Mouse (Mus musculus) limb, embryonic 10.5 days (tissue): ENCODE data around the gene Eif4g2. TPM values are rescaled to one million over a fixed set of nuclear protein-coding genes. Genes with fewer than 3 reads are reported as not detected.
A peak's percentile ranks its signal among the peaks of the same experiment; 100 is the strongest.

Source experiments
- DNase-seq: peaks from one replicate; pipeline ENCODE4 v3.0.0-alpha.2; 2017; ENCODE audit warnings: low spot score
- H3K27ac ChIP-seq: fragments of 300-500 bp; sonication (generic); 2 replicates; pipeline ENCODE4 v1.5.1; 2016; ENCODE audit warnings: mild to moderate bottlenecking
- H3K27me3 ChIP-seq: fragments of 300-500 bp; sonication (generic); 2 replicates; pipeline ENCODE4 v1.6.1; 2016; ENCODE audit warnings: low read depth, mild to moderate bottlenecking; ENCODE audit not compliant: poor library complexity, severe bottlenecking
- H3K36me3 ChIP-seq: fragments of 300-500 bp; sonication (generic); 2 replicates; pipeline ENCODE4 v1.6.1; 2016; ENCODE audit warnings: mild to moderate bottlenecking, moderate library complexity
- H3K4me1 ChIP-seq: fragments of 300-500 bp; sonication (generic); 2 replicates; pipeline ENCODE4 v1.6.1; 2016
- H3K4me3 ChIP-seq: fragments of 300-500 bp; sonication (generic); 2 replicates; pipeline ENCODE4 v1.5.1; 2016; ENCODE audit warnings: mild to moderate bottlenecking, moderate library complexity
- H3K9me3 ChIP-seq: fragments of 300-500 bp; sonication (generic); replicated peaks from 2 replicates; pipeline ENCODE4 v1.6.1; 2016; ENCODE audit warnings: mild to moderate bottlenecking
- WGBS: fragments of 180-500 bp; shearing (Covaris S2); methylation state at CpG from one replicate; pipeline ENCODE4 v1.1.7; 2016; 5-methylcytosine and 5-hydroxymethylcytosine counted together
- polyA plus RNA-seq: library from polyadenylated mRNA; unstranded; fragments of >200 nt; fragmentation: Nextera tagmentation; extraction: Ambion mirVana; gene quantifications from 2 replicates; pipeline ENCODE4 v1.2.1, GENCODE M21; 2016

Gene Eif4g2
- polyA plus RNA-seq, result 1,318 and 1,349 TPM in 2 replicates

DNA sequence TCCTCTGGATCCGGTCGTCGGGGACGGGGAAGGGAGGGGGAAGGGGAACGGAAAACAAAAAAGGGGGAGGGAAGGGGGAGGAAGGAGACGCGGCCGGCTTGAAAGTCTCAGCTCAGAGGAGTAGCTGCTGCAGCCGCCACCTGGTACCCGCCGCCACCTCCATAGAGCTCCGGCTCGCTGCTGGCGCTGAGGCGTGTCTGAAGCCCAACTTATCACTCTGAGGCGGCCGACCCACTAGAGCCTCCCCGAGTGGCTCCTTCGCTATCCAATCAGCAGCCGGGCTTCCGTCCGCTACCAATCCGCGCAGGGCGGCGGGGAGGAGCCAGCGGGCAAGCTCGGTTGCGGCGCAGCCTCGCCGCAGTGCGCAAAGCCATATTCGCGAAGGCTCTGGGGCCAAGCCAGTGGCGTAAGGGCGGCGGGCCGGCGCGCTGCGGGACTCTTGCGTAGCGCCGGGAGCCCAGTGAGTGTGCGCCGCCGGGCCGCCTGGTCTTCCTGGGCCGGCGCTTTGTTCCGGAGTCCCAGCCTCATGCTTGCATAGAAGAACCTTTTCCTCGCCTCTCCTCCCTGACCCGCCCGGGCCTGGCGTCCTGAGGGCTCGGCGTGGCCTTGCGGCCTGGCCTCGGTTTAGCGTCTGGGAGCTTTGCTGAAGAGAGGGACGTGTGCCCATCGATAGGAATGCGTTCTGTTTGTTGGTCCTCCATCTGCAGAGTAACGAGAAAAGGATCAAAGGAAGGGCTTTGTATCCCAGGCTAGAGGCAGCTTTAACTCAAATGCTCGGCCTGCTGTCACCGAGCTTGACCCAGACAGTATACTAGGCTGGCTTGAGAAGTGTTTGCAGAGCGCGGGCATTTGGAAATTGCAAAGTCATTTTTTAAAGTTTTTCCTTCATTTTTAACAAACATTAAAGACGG, at the start of gene Eif4g2:
TSS of gene Eif4g2 (minus strand) at position 209 of the 911 bp plus-strand sequence.
- Histone ChIP-seq H3K27ac (peak within 1 kb of the TSS; percentile 100), H3K4me1 (peaks cover 16% of the 10 kb centered on the region), H3K9me3 (no peaks in the 10 kb centered on the region), H3K36me3 (peaks cover 41% of the 10 kb centered on the region), H3K4me3 (peak within 1 kb of the TSS; percentile 100), H3K27me3 (no peaks in the 10 kb centered on the region)
- under 1% methylated on average over 70 of the region's 70 CpGs for WGBS
- DNase-seq, result peak; percentile 98

DNA sequence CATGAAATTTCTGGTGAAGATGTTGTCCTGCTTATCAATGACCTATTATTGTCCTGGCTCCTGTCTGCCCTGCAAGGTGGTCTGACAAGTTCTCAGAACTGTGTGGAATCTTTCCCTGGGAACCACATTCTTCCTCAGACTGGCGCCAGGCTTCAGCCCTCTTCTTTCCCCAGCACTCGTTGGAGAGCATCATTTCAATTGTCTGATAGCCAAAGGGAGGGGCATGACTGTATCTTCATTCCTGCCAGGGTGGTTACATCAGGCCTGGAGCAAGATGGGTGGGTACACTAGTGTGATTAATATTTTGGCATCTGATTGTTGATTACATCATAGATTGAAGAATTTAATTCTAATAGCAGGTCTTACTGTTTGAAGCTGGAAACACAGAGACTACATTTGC, 49.8 kb upstream of the Eif4g2 start:
- no peaks in the 10 kb centered on the region for H3K27me3 ChIP-seq
- 65% methylated on average over 2 of the region's 2 CpGs for WGBS
- H3K27ac ChIP-seq, result no peak overlapping the region
- H3K4me1 ChIP-seq, result no peaks in the 10 kb centered on the region
- no peaks in the 10 kb centered on the region for H3K9me3 ChIP-seq
- no peak for DNase-seq
- H3K36me3 ChIP-seq, result no peaks in the 10 kb centered on the region
- H3K4me3 ChIP-seq, result no peak overlapping the region

DNA sequence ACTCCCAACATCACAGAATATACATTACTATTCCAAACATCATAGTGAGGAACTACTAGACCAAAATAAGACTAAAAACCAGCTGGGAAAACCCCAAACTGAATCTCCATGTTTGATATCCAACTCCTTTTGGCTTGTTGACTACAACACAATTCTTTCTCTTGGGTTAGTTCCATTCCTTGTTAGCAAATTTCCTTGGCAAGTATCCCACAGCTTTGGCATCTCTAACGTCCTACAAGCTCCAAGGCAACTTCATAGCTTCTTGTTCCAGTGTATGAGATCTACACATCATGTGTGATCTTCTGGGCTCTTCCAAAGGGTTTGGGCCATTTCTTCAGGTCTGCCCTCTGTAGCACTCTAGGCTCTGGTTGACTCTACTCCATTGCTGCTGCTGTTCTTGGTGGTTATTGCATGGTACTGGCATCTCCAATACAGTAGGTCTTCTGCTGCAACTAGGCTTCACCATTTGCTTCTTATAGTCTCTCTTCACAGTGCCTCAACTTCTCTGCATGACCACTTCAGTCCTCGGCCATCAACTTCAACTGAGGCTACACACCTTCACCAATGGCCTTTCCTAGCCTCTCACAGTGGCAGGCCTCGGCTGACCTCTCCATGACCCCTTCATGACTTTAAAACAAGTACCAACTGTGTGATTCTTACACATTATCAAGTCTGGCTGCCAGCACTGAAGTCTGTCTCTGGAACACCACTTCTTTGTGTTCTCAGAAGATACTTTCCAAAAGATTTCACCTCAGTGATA, 44.0 kb upstream of the Eif4g2 start:
- Histone ChIP-seq H3K4me3 (no peak overlapping the region), H3K27me3 (no peaks in the 10 kb centered on the region), H3K9me3 (no peaks in the 10 kb centered on the region), H3K27ac (no peak overlapping the region), H3K4me1 (peaks cover 9% of the 10 kb centered on the region), H3K36me3 (no peaks in the 10 kb centered on the region)
- DNase-seq, result no peak
- WGBS, result 86% methylated on average over 3 of the region's 3 CpGs

DNA sequence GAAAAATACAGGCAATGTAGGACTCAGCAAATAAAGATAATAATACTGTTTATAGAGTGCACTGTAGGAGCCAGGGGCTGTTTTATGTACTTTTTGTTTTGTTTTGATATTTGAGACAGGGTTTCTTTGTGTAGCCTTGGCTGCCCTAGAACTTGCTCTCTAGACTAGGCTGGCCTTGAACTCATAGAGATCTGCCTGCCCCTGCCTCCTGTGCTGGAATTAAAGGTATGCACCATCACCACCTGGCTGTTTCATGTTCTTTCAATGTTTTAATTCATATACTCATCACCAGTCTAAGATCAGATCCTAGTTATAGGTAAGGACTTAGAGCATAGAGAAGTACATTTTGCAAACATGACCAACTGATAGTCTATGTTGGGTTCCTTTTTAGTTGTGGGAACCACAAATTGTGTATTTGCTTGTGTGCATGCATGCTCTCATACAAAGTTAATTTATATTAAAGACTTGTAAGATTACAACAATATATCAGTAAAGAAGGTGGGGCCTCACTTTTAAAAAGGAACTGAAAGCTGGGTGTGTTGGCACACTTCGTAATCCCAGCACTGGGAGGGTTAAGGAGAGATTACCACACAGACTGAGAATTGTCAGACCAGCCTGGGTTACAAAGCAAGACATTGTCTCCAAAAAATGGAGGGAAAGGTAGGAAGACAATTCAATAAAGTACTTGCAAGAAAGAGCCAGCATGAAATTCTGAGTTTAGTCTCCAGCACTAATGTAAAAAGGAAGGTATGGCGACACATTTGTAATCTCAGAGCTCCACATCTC, 41.1 kb upstream of the Eif4g2 start:
- no peak overlapping the region for H3K27ac ChIP-seq

DNA sequence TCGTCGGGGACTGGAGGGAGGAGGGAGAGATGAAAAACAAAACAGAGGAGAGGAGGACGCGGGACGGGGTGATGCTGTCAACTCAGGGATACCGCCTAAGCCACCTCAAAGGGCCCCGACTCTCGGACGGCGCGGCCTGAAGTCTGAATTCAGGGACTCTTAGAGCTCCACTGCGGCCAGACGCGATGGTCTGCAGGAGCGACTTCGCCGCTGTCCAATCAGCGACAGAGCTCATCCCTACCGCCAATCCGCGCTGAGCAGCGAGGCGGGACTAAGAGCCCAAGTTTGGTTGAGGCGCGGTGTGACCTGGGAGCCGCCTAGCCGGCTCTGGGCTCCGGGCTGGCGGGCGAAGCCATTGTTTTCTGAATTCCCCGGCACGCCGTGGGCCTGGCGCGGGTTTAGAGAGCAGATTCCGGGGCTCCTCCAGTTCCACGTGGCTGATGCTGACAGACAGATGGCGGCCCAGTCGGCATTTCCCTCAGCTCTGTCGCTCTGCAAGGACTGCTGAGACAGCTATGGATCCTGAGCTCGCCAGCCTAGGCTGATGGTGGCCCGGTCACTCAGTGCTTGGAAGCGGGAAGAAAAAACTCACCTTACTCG, 39.8 kb upstream of the Eif4g2 start:
- H3K9me3 ChIP-seq, result no peaks in the 10 kb centered on the region
- peak overlapping the region; percentile 97 for H3K27ac ChIP-seq
- H3K4me1 ChIP-seq, result peaks cover 15% of the 10 kb centered on the region
- DNase-seq, result peak; percentile 94
- WGBS, result under 1% methylated on average over 44 of the region's 44 CpGs
- H3K36me3 ChIP-seq, result 0 out of 2 replicates have a peak, but pooled peaks cover 5% of the 10 kb centered on the region
- H3K4me3 ChIP-seq, result peak overlapping the region; percentile 69
- H3K27me3 ChIP-seq, result no peaks in the 10 kb centered on the region

More for the DNA sequence above, 41.1 kb upstream of the Eif4g2 start:
- Histone ChIP-seq H3K27me3 (no peaks in the 10 kb centered on the region), H3K4me3 (no peak overlapping the region), H3K4me1 (peaks cover 15% of the 10 kb centered on the region), H3K36me3 (0 out of 2 replicates have a peak, but pooled peaks cover under 1% of the 10 kb centered on the region), H3K9me3 (no peaks in the 10 kb centered on the region)
- no peak for DNase-seq
- whole genome bisulfite sequencing, result 94% methylated on average over 2 of the region's 2 CpGs

DNA sequence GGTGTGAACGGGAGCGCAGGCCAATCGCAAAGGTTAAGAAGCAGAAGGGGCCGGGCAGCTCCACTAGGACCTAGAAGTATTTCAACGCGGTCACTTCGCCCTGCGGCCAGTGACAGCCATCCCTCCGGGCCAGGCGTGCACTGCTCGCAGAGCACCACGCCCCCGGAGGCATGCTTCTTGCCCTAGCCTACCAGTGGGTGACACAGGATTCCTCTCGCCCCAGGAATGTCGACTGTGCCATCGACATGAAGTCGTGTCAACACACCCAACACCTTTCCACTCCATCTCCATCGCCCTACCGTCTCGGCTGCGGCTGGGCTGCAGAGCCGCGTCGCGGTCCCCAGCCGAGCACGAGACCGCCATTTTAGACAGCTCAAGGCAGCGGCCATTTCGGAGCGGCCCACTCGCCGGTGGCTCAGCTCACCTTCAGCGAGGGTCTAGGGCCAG, 39.3 kb upstream of the Eif4g2 start:
- Histone ChIP-seq H3K4me3 (peak overlapping the region; percentile 69), H3K9me3 (no peaks in the 10 kb centered on the region), H3K27ac (peak overlapping the region; percentile 97), H3K27me3 (no peaks in the 10 kb centered on the region), H3K4me1 (peaks cover 15% of the 10 kb centered on the region), H3K36me3 (0 out of 2 replicates have a peak, but pooled peaks cover 5% of the 10 kb centered on the region)
- under 1% methylated on average over 34 of the region's 34 CpGs for WGBS
- DNase-seq, result peak; percentile 91

DNA sequence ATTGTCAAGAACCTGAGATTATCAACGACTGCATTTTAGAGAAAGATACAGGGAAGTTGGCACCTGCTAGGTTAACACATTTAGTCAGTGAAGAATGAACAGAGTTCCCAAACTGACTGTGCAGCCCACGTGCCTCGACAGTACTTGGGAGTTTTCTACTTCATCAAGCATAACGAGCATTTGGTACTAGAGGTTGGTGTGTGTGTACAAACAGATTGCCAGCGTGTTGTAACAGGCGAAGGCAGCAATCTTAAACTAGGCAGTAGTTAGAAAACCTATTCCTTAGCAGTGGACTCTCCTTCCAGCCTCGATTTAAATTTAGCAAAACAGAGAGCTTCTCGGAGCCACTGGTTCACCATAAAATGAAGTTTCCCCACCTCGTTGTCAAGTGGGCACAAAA, 38.7 kb upstream of the Eif4g2 start:
- H3K36me3 ChIP-seq, result 0 out of 2 replicates have a peak, but pooled peaks cover 5% of the 10 kb centered on the region
- H3K27me3 ChIP-seq, result no peaks in the 10 kb centered on the region
- peak; percentile 44 for DNase-seq
- peak overlapping the region; percentile 69 for H3K4me3 ChIP-seq
- H3K9me3 ChIP-seq, result no peaks in the 10 kb centered on the region
- 61% methylated on average over 9 of the region's 9 CpGs for WGBS
- peaks cover 15% of the 10 kb centered on the region for H3K4me1 ChIP-seq
- H3K27ac ChIP-seq, result peak overlapping the region; percentile 97

DNA sequence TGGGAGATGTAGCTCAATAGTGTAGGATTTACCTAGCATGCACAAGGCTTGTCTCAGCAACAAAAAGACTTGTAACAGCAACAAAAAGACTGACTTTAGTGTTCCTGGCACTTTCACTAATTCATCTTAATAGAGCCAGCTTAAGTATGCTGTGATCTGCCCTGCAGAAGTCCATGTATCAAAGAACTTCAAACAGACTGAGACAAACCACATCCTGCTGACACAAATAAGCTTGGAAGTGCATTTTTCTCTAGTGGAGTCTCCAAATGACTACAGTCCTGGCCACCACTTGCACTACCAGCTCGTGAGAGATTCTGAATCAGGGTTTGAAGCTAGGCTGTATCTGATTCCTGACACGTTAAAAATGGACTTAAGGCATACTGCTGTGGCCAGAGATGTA, 26.7 kb upstream of the Eif4g2 start:
- H3K36me3 ChIP-seq, result peaks cover 13% of the 10 kb centered on the region
- WGBS, result 58% methylated on average over 2 of the region's 2 CpGs

DNA sequence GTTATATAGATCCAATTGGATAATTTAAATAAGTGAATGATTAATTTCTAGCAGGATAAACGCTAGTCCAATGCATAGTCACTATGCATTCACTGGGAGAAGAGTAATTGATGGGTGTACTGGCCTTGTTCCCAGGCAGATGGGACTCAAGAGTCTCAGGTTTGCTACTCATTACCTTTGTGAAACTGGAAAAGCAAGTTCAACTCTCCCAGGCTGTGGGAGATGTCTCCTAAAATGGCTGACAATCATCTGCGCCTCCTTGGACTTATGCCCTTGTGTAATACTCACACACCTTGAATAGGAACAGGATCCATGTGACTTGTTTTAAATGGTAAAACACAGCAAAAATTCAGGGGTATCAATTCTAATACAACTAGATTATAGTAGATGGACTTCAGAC, 26.3 kb upstream of the Eif4g2 start:
- Histone ChIP-seq H3K9me3 (no peaks in the 10 kb centered on the region), H3K4me3 (no peak overlapping the region), H3K4me1 (no peaks in the 10 kb centered on the region), H3K36me3 (peaks cover 10% of the 10 kb centered on the region), H3K27me3 (no peaks in the 10 kb centered on the region), H3K27ac (no peak overlapping the region)
- 93% methylated on average over 2 of the region's 2 CpGs for WGBS
- no peak for DNase-seq

More for the DNA sequence above, 26.7 kb upstream of the Eif4g2 start:
- H3K27me3 ChIP-seq, result no peaks in the 10 kb centered on the region
- H3K9me3 ChIP-seq, result no peaks in the 10 kb centered on the region
- DNase-seq, result no peak
- H3K4me3 ChIP-seq, result no peak overlapping the region
- H3K4me1 ChIP-seq, result no peaks in the 10 kb centered on the region
- no peak overlapping the region for H3K27ac ChIP-seq

DNA sequence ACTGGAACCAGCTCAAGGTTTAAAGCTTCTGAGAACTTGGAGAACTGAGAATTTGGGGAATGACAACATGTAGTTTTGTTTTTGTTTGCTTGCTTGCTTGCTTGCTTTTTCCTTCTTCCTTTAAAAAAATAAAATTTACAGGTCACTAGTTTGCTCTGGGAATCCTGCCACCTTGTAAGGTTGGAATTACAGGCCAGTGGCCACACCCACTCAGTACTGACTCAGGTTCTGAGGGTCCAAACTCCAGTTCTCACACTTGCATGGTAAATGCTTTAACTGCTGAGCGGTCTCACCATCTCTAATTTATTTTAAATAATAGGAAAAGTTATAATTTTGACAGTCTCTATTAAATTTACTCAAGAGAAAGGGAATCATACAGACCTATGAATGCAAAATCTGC, 15.4 kb upstream of the Eif4g2 start:
- WGBS, result 83% methylated on average over 1 of the region's 1 CpGs
- Histone ChIP-seq H3K36me3 (no peaks in the 10 kb centered on the region), H3K27me3 (no peaks in the 10 kb centered on the region)

DNA sequence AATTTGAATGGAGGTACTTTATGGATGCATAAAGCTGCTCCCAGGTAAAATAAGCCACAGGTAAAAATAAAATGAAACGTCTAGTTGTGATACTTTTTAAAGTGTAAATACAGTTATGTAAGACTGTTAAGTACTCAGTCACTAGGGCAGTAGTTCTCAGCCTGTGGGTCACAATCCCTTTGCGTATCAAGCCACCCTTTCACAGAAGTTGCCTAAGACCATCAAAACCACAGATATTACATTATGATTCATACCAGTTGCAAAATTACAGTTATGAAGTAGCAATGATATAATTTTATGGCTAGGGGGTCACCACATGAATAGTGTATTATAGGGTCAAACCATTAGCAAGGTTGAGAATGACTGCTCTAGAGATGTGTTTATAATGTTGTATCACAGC, 12.3 kb upstream of the Eif4g2 start:
- WGBS, result 88% methylated on average over 2 of the region's 2 CpGs

More for the DNA sequence above, 15.4 kb upstream of the Eif4g2 start:
- DNase-seq, result no peak
- Histone ChIP-seq H3K4me1 (no peaks in the 10 kb centered on the region), H3K27ac (no peak overlapping the region), H3K9me3 (no peaks in the 10 kb centered on the region), H3K4me3 (no peak overlapping the region)

DNA sequence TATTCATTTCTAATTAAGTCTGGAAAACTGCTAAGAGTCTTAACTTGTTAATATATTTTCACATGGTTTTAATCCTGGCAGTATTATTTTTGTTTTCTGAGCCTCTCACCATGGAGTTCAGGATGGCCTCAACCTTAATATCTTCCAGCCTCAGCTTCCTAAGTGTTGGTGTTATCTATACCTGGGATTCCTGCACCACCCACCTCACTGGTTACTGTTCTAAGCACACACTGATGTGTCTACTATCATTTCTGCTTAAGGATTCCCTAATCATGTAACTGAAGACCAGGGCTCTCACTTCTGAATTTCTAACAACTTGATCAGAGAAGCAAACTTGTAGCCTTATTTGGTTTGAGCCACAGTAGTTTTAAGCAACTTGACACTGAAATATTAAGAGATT, 2.3 kb upstream of the Eif4g2 start:
- H3K4me1 ChIP-seq, result peaks cover 11% of the 10 kb centered on the region
- H3K36me3 ChIP-seq, result peaks cover 21% of the 10 kb centered on the region
- no peaks in the 10 kb centered on the region for H3K9me3 ChIP-seq
- no peaks in the 10 kb centered on the region for H3K27me3 ChIP-seq
- H3K4me3 ChIP-seq, result no peak overlapping the region
- H3K27ac ChIP-seq, result no peak overlapping the region
- no peak for DNase-seq

More for the DNA sequence above, 12.3 kb upstream of the Eif4g2 start:
- no peaks in the 10 kb centered on the region for H3K36me3 ChIP-seq
- no peaks in the 10 kb centered on the region for H3K27me3 ChIP-seq
- DNase-seq, result no peak
- H3K4me3 ChIP-seq, result no peak overlapping the region
- H3K9me3 ChIP-seq, result no peaks in the 10 kb centered on the region
- no peaks in the 10 kb centered on the region for H3K4me1 ChIP-seq
- H3K27ac ChIP-seq, result no peak overlapping the region
